Mouse (Mus musculus): ENCODE measurements around the gene Mical3.

Gene Mical3

GRCm38 (mm10) chr6:120894524-120894923, 236.3 kb downstream of the Mical3 start:
- DNase-seq: no peak

- no peak for DNase-seq
Observed at GRCm38 (mm10) chr6:120894089-120894488, 236.7 kb downstream of the Mical3 start.

DNA sequence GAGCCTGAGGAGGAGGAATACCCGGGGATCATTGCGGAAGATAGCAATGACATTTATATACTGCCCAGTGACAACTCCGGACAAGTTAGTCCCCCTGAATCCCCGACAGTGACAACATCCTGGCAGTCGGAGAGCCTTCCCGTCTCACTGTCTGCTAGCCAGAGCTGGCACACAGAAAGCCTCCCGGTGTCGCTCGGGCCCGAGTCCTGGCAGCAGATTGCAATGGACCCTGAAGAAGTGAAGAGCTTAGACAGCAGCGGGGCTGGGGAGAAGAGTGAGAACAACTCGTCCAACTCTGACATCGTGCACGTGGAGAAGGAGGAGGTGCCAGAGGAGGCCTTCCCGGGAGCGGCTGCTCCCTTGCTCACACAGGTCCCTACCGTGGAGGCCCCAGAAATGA, 244.1 kb downstream of the Mical3 start:
- DNase-seq: no peak

- DNase-seq: no peak
Observed at GRCm38 (mm10) chr6:120884436-120884835, 246.4 kb downstream of the Mical3 start.
